Mouse (Mus musculus) MN1 (cell line): ENCODE results near the gene Col6a1.

Experiments
- DNase-seq: peaks from one replicate; pipeline ENCODE4 v3.0.0-alpha.2; 2016; ENCODE audit warnings: low spot score

The Col6a1 gene

GRCm38 (mm10) chr10:76724231-76724736, 1.7 kb downstream of the Col6a1 start:
- DNase-seq, result no peak

- DNase-seq, result no peak
Observed at GRCm38 (mm10) chr10:76722751-76723450, 3.1 kb downstream of the Col6a1 start.

- no peak for DNase-seq
Observed at GRCm38 (mm10) chr10:76721746-76722145, 4.2 kb downstream of the Col6a1 start.

- no peak for DNase-seq
Observed at GRCm38 (mm10) chr10:76721216-76721615, 4.8 kb downstream of the Col6a1 start.

DNA sequence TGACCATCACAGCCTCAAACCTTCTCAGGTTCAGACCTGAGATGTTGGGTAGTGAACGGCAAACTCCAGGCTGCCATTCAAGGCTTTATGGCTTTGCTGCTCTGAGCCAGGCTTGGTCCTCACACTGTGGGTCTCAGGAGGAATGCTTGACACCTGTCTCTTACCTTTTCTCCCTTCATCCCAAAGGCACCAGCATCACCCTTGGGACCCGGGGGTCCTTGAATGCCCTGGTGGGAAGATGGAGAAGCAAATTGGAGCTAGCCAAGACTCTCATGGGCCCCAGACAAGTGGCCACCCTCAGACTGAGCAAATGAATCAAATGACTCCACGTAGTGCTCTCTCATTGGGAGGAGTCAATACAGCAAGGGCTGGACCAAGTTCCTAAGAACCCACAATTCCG, 8.3 kb downstream of the Col6a1 start:
- no peak for DNase-seq

GRCm38 (mm10) chr10:76717026-76717425, 8.9 kb downstream of the Col6a1 start:
- DNase-seq, result no peak

DNA sequence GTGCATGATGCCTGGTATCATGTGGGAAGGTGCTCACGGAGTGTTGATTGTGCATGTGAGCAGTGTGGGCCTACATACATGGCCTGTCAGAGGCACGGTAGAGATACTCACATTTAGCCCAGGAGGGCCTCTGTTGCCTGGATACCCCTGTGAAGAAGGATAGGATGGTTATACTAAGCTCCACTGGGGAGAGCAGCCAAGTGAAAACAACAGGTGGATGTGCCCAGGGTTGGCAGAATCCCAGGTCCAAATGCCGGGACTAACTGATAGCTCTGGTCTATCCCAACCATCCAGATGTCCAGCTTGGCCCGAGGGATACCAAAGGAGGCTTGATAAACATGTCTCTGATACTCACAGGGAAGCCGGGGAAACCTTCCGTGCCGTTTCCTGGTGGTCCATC, 11.7 kb downstream of the Col6a1 start:
- DNase-seq, result no peak

DNA sequence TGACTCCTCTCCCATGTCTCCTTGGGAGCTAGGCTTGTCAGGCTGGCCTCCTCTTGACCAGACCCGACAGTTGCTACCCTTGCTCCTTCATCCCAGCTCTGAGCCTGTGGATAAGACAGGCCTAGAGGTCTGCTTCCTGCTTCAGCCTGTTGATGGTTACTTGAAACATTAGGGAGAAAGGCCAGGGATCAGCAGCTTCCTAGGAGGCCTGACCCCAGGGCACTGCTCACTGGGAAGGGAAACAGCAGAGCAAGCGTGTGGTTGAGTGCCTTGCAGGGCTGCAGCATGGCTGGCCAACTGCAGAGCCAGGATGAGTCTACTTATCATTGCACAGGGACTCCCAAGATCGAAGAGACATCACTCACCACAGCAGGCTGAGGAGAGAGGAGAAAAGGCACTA, 13.5 kb downstream of the Col6a1 start:
- no peak for DNase-seq

DNA sequence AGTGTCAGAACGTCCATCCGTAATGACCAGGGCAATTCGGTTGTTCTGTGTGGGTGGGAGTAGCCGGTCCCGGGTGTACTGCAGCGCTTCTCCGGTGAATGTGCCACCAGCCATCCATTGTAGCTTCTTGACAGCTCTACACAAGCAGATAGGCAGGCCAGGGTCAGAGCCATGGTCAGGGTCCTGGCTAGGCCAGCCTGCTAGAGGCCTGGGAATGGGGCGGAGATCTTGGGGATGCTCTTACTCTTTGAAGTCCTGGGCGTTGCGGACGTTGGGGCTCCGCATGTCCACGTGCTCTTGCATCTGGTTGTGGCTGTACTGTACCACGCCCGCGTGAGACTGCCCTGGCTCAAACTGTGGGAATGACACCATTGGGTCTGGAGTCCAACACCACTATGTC, 14.6 kb downstream of the Col6a1 start:
- no peak for DNase-seq

DNA sequence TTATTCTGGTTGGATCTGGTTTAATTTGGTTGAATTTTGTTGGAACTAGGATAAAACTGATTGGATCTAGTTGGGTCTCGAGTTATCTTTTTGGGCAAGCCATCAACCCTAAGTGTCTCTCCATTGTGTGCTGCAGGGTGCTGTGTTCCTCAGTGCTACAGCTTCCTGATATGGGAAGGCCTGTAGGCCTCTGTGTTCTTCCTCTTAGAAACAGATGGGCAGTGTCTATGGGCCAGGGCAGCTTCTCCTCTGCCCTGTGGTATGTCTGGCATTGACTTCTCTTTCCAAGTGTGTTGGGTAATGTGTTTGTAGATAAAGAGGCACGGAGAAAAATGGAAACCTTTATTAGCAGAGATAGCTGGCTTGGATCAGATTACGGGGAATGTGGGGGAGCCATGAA, 17.5 kb downstream of the Col6a1 start:
- no peak for DNase-seq

- no peak for DNase-seq
Observed at GRCm38 (mm10) chr10:76707584-76707983, 18.4 kb downstream of the Col6a1 start.

GRCm38 (mm10) chr10:76707001-76707400, 19.0 kb downstream of the Col6a1 start:
- no peak for DNase-seq

- DNase-seq, result no peak
Observed at GRCm38 (mm10) chr10:76704358-76704757, 21.6 kb downstream of the Col6a1 start.

DNA sequence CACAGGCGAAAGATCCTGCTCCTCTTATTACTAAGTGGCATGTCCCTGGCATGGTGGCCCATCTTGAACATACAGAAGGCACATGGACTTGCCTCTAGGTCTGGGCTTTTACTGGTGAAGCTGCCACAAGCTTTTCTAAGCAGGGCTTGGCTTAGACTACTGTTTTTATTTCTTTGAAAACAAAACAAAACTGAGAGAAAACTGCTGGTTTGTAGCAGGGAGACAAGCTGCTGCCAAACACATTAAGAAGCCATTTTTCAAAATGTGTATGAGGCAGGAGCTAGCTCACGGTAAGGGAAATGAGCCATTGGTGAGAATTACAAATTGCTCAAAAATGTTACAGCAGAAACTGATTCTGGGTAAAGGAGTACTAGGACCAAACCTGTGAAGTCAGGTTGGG, 24.5 kb downstream of the Col6a1 start:
- no peak for DNase-seq

- DNase-seq, result no peak
Observed at GRCm38 (mm10) chr10:76699816-76700215, 26.2 kb downstream of the Col6a1 start.

DNA sequence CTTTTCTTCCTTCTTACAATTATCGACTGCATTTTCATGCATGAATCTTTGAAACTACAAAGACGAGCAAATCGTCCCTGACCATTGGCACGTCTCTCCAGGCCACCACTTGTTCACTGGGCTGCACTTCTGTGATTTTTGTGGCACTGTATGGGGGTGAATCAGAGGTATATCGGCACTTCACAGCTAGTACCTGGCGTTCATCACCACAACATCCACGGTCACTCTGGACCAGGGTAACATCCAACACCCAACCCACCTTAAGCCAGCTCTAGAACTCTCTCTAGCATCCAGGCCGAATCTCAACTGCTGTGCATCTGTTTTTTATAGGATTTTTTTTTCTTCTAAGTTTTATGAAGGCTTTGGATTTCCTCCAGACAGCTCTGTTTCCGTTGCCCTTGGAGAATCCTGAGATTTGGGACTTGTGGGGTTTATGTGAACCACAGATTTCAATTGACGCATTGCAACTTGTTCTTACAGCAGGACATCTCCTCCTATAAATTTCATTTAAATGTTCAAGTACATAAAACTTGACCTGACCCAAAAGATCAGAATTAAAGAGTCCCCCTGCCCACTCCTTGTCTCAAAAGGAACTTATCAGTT, 30.6 kb downstream of the Col6a1 start:
- no peak for DNase-seq

DNA sequence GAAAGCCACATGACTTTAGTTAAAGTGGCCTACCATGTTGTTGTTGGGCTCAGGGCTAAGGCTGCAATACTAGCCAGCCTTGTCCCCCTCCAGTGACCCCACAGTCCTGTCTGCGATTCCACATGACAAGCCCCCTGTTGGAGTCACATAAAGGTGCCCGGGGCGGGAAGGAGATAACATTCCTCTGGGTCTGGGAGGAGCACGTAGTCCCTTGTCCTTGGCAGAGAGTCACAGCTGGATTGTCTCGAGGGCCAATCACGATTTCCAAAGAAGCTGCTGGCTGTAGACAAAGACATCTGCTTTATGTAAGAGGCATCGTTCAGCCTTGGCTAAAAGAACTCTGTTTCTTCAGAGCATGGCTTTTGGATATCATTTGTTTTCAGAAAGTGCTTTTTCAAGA, 31.2 kb downstream of the Col6a1 start:
- DNase-seq, result no peak

DNA sequence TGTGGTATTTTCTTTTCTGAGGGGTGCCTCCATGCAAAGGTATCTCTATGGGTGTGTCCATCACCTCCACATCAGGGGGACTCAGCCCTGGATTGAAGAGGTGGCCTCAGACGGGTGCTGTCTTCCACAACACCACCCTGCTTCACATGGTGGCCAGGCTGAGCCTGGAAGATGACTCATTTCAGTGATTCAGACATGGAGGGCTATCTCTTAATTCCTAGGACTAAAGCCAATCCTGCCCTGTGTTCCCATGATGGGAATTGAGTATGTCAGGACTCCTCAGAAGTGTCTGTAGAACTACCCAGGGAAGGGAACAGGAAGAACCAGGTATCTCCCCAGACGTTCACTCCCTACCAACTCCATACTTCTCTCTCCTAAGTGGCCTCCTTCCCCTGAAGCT, 32.5 kb downstream of the Col6a1 start:
- DNase-seq, result no peak

- no peak for DNase-seq
Observed at GRCm38 (mm10) chr10:76685451-76686017, 40.4 kb downstream of the Col6a1 start.

DNA sequence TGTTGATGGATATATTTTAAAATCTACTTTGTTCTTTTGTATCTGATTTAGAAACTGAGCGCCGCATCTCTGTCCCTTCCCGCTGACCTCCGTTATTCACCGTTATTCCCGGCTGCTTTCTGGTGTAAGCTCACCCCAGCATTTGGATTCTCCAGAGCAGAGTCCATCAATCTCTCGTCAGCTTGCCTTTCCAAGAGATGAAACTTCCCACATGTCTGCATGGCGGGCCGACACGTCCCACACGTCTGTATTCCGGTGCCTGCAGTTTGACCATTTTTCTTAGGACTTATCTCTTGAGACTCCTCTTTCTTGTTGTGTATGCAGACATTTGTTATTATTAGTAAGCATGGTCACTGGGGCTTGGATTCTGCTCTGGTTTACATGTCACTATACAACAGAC, 42.0 kb downstream of the Col6a1 start:
- DNase-seq, result no peak

DNA sequence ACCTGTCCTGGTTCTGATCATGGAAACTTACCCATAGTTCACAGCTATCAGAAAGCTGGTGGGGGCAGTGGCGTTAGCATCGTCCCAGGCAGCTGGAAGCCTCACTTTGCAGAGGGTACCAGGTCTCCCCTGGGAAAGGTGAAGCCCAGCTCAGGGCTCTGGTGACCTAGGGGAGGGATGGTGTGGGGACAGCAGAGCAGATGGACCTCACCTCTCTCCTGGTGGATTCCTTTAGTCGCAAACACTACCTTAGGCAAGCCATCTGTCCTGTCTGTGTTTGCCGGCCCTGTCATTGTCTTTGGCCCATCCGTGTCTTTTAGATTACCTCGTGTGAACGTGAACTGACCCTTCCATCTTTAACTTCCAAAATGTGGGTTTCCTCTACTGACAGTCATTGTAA, 42.5 kb downstream of the Col6a1 start:
- DNase-seq, result no peak

GRCm38 (mm10) chr10:76681882-76682281, 44.1 kb downstream of the Col6a1 start:
- no peak for DNase-seq
